Mouse (Mus musculus) lung, embryonic 14.5 days (tissue): ENCODE data around the gene Ing1. TPM values are rescaled to one million over a fixed set of nuclear protein-coding genes. Genes with fewer than 3 reads are reported as not detected.
"Not testable (repeated sequence)": the region's sequence is repeated elsewhere in the genome, so short reads cannot be mapped to it uniquely, and the experiment has no call there.

Experiments
- ATAC-seq: fragments of 200-750 bp; cut with Nextera tagmentation; 2 replicates; pipeline ENCODE4 v1.8.0; 2017; ENCODE audit warnings: mild to moderate bottlenecking, moderate TSS enrichment, moderate library complexity; ENCODE audit not compliant: insufficient read depth
- DNase-seq: peaks from one replicate; pipeline ENCODE4 v3.0.0-alpha.2; 2015
- H3K27ac ChIP-seq: fragments of 300-500 bp; sonication (generic); 2 replicates; pipeline ENCODE4 v1.5.1; 2014; ENCODE audit warnings: low read depth, mild to moderate bottlenecking, moderate library complexity
- H3K27me3 ChIP-seq: fragments of 300-500 bp; sonication (generic); 2 replicates; pipeline ENCODE4 v1.6.1; 2014; ENCODE audit warnings: low read length, control low read depth; ENCODE audit not compliant: insufficient read depth
- H3K36me3 ChIP-seq: fragments of 300-500 bp; sonication (generic); 2 replicates; pipeline ENCODE4 v1.6.1; 2014; ENCODE audit warnings: control low read depth; ENCODE audit not compliant: insufficient read depth
- H3K4me1 ChIP-seq: fragments of 300-500 bp; sonication (generic); 2 replicates; pipeline ENCODE4 v1.6.1; 2014; ENCODE audit warnings: antibody characterized with exemption, control low read depth; ENCODE audit not compliant: insufficient read depth
- H3K4me2 ChIP-seq: fragments of 300-500 bp; sonication (generic); 2 replicates; pipeline ENCODE4 v1.6.1; 2014; ENCODE audit warnings: mild to moderate bottlenecking
- H3K4me3 ChIP-seq: fragments of 300-500 bp; sonication (generic); 2 replicates; pipeline ENCODE4 v1.5.1; 2014; ENCODE audit warnings: low read depth, low read length
- H3K9ac ChIP-seq: fragments of 300-500 bp; sonication (generic); 2 replicates; pipeline ENCODE4 v1.6.1; 2014
- H3K9me3 ChIP-seq: fragments of 300-500 bp; sonication (generic); 2 replicates; pipeline ENCODE4 v1.6.1; 2016; ENCODE audit warnings: low read depth, low read length, control low read depth
- CTCF ChIP-seq: IDR thresholded peaks from 2 replicates; pipeline ENCODE4 v1.5.1; 2016; ENCODE audit warnings: antibody characterized with exemption, low read depth
- WGBS: fragments of 180-500 bp; shearing (Covaris S2); extraction: QIAGEN DNeasy Blood & Tissue Kit; methylation state at CpG from one replicate; pipeline ENCODE4 v1.1.7; 2014; 5-methylcytosine and 5-hydroxymethylcytosine counted together
- polyA plus RNA-seq: library from polyadenylated mRNA; unstranded; fragments of >200 nt; fragmentation: Nextera tagmentation; extraction: Ambion mirVana; gene quantifications from 2 replicates; pipeline ENCODE4 v1.2.1, GENCODE M21; 2014

Gene Ing1
- polyA plus RNA-seq, 1 experiment from 2014 or later: 39.5 TPM

DNA sequence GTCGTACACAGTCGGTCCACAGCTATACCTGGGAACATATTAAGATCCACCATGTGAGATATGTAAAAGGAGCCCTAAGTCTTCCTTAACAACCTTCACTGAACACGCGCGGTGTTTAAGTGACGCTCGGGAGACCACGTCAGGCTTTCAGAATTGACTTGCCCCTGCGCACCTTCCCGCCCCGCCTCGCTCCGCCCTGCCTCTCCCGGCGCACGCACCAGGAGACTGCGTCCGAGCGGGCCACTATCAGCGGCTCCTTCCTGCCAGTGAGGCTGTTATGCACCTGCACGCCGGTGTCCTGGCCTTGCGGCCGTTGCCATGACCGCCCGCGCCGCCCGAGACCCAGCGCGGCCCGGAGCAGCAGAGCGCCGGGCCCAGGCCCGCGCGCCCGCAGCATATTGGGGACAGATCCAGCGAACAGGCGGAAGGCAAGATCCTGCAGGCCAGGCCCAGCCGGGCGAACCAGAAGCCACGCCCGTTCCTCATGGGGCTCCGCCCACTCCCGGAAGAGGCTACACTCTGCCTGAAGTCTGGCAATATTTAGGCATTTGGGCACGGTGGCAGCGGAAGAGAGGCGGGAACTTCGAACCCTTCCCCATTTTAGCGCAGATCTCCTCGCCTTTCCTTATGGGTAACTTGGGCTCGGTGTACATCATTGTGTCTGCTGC is 5.0 kb upstream of the Ing1 start, which contains the start of gene Cars2:
Gene Cars2 (minus strand): TSS at position 503 of the 668 bp plus-strand sequence.
- no peaks in the 10 kb centered on the region for H3K9me3 ChIP-seq
- H3K9ac ChIP-seq: peak within 1 kb of the TSS; percentile 76
- H3K27me3 ChIP-seq: no peaks in the 10 kb centered on the region
- DNase-seq (peak; percentile 95), ATAC-seq (peak; percentile 76)
- H3K36me3 ChIP-seq: peaks cover 11% of the 10 kb centered on the region
- peak within 1 kb of the TSS; percentile 85 for H3K27ac ChIP-seq
- no peaks in the 10 kb centered on the region; the same call in 1 of the 2 replicates for H3K4me1 ChIP-seq
- no peak for TF ChIP-seq CTCF
- WGBS: 1% methylated on average over 53 of the region's 53 CpGs
- peak within 1 kb of the TSS; percentile 60 for H3K4me2 ChIP-seq
- peak within 1 kb of the TSS; percentile 72 for H3K4me3 ChIP-seq

DNA sequence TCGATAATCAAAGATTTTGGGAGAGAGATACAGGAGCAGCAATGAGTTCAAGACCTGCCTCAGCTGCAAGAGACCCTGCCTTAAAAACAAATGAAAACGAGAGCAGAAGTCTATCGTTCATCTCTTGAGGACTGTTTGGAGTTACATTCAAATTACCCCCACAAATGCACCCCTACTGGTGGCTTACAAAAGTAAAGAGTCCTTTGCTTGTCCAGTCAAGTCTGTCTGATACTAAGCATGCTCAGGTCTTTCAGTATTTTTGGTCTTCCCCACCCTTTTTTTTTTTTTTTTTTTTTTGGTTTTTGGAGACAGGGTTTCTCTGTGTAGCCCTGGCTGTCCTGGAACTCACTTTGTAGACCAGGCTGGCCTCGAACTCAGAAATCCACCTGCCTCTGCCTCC is 3.9 kb upstream of the Ing1 start:
- not testable (repeated sequence) for H3K9ac ChIP-seq, H3K4me1 ChIP-seq, ATAC-seq, H3K4me3 ChIP-seq, H3K4me2 ChIP-seq, H3K27me3 ChIP-seq, DNase-seq, H3K27ac ChIP-seq, H3K9me3 ChIP-seq
- peaks cover 11% of the 10 kb centered on the region for H3K36me3 ChIP-seq
- TF ChIP-seq CTCF: 0 out of 2 replicates have a peak, but pooled peaks have one; percentile 19
- WGBS: 76% methylated on average over 3 of the region's 4 CpGs

GRCm38 (mm10) chr8:11552390-11552789 is 3.0 kb upstream of the Ing1 start:
- H3K36me3 ChIP-seq: peaks cover 4% of the 10 kb centered on the region; the same call in 1 of the 2 replicates
- H3K9ac ChIP-seq: no peak overlapping the region
- H3K4me1 ChIP-seq: no peaks in the 10 kb centered on the region; the same call in 1 of the 2 replicates
- ATAC-seq (no peak), DNase-seq (no peak)
- H3K4me2 ChIP-seq: no peak overlapping the region
- H3K27ac ChIP-seq: no peak overlapping the region
- TF ChIP-seq CTCF: no peak
- H3K4me3 ChIP-seq: no peak overlapping the region
- no peaks in the 10 kb centered on the region for H3K9me3 ChIP-seq
- H3K27me3 ChIP-seq: no peaks in the 10 kb centered on the region
- WGBS: 77% methylated on average over 10 of the region's 10 CpGs

DNA sequence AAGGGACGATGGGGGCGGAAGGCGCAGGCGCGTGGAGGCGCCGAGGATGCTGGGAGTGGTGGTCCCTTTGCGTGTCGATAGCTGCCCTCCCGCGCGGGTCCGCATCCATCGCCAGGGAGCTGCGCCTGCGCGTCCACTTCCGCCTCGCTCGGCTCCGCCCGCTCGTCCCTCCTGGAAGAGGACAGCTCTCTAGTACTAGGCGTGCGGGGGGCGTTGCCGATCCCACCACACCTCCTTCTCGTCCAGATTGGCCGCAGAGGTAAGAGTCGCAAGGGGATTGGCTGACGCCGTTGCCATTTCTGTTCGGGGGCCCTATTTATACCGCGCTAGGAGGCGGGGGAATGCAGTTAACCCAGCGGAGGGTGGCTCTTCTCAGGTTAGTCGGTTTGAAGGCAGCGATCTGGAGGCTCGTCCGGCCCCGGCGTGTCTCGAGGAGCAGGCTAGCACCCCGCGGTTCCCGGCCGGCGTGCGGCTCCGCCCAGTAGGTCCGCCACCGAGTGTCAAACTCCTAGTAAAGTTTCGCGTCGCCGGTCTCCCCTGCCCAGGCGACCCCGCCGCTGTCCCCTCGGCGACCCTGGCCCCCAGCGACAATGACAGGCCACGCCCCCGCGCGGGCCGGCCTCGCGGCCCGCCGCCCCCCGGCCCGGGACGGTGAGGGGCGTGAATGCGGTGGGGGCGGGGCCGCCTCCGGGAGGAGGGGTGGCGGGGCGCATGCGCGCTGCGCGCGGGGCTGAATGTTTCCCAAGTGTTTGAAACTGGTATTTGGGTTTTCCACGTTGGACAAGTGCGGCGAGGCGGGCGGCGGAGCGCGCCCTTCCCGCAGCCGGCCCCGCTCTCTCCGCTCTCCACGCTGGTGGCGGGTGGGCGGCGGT is 585 bp downstream of the Ing1 start:
- H3K36me3 ChIP-seq: no peaks in the 10 kb centered on the region
- no peaks in the 10 kb centered on the region for H3K9me3 ChIP-seq
- TF ChIP-seq CTCF: 0 out of 2 replicates have a peak, but pooled peaks have one; percentile 1
- DNase-seq (peak; percentile 99), ATAC-seq (peak; percentile 89)
- H3K9ac ChIP-seq: peak overlapping the region; percentile 91
- H3K27ac ChIP-seq: peak overlapping the region; percentile 99
- WGBS: under 1% methylated on average over 103 of the region's 103 CpGs
- peak overlapping the region; percentile 84 for H3K4me2 ChIP-seq
- no peaks in the 10 kb centered on the region for H3K27me3 ChIP-seq
- peak overlapping the region; percentile 96 for H3K4me3 ChIP-seq
- H3K4me1 ChIP-seq: peaks cover 10% of the 10 kb centered on the region

DNA sequence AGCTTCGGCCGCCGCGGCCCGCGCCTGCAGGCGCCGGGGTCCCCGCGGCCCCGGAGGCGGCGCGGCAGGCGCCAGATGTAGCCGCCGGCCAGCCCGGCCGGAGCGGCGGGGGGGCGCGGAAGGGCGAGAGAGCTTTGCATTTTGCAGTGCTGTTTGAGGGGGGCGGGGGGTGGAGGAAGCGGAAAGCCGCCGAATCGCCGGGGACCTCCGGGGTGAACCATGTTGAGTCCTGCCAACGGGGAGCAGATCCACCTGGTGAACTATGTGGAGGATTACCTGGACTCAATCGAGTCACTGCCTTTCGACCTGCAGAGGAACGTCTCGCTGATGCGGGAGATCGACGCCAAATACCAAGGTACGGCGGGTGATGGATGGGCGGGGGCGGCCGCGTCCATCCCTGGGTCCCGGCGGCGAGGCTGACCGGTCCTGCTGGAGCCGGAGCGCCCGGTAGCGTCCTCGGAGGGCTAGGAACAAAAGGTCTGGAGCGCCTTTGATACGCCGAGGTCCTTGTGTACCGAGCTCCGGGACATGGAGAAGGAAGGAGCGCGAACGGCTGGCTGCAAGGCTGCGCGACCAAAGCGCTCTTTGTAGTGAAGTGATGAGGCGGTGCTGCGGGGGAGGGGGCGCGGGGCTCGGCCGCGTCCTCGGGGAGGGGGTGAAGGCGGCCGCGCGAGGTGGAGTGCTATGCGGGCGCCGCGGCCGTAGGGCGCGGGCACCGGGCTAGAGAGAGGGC is 1.5 kb downstream of the Ing1 start:
- ATAC-seq (no peak), DNase-seq (peak; percentile 55)
- peak overlapping the region; percentile 99 for H3K27ac ChIP-seq
- peaks cover 10% of the 10 kb centered on the region for H3K4me1 ChIP-seq
- H3K27me3 ChIP-seq: no peaks in the 10 kb centered on the region
- H3K9me3 ChIP-seq: no peaks in the 10 kb centered on the region
- peak overlapping the region; percentile 84 for H3K4me2 ChIP-seq
- peaks cover 8% of the 10 kb centered on the region for H3K36me3 ChIP-seq
- no peak for TF ChIP-seq CTCF
- under 1% methylated on average over 81 of the region's 85 CpGs for WGBS
- H3K4me3 ChIP-seq: peak overlapping the region; percentile 96
- H3K9ac ChIP-seq: peak overlapping the region; percentile 91

- WGBS: under 1% methylated on average over 32 of the region's 32 CpGs
- H3K36me3 ChIP-seq: peaks cover 13% of the 10 kb centered on the region
- H3K27me3 ChIP-seq: no peaks in the 10 kb centered on the region
- peak overlapping the region; percentile 91 for H3K9ac ChIP-seq
- no peaks in the 10 kb centered on the region for H3K9me3 ChIP-seq
- no peak for ATAC-seq
- H3K4me3 ChIP-seq: peak overlapping the region; percentile 96
- peaks cover 10% of the 10 kb centered on the region for H3K4me1 ChIP-seq
- peak overlapping the region; percentile 84 for H3K4me2 ChIP-seq
- H3K27ac ChIP-seq: peak overlapping the region; percentile 99
- TF ChIP-seq CTCF: no peak
- no peak for DNase-seq
Observed at GRCm38 (mm10) chr8:11557424-11557767, 2.0 kb downstream of the Ing1 start.
